Mouse (Mus musculus) CH12.LX (cell line): ENCODE measurements around the gene Rimkla. TPM values are rescaled to one million over a fixed set of nuclear protein-coding genes. Genes with fewer than 3 reads are reported as not detected.

ENCODE experiments used
- DNase-seq: peaks from one replicate; pipeline ENCODE4 v3.0.0-alpha.2; 2013; ENCODE audit errors: extremely low read depth
- H3K27ac ChIP-seq: 2 replicates; pipeline ENCODE4 v1.5.1; 2012; ENCODE audit warnings: low read depth, mild to moderate bottlenecking, control low read depth, moderate library complexity; ENCODE audit not compliant: insufficient read depth
- H3K27me3 ChIP-seq: replicated peaks from 2 replicates; pipeline ENCODE3; 2012; ENCODE audit warnings: inconsistent platforms
- H3K36me3 ChIP-seq, 2 experiments: replicated peaks in 1 of 2; 2 replicates each; pipeline versions ENCODE3 to v1.6.1; 2012; ENCODE audit warnings: inconsistent platforms in 1 of 2, low read length in 1 of 2, mild to moderate bottlenecking in 1 of 2, mixed read lengths in 1 of 2, moderate library complexity in 1 of 2; ENCODE audit not compliant: control insufficient read depth in 1 of 2, insufficient read depth in 1 of 2
- H3K4me1 ChIP-seq, 2 experiments: 2 replicates each; pipeline ENCODE4 v1.6.1; 2012; ENCODE audit warnings: inconsistent platforms in 1 of 2, moderate library complexity in 1 of 2; ENCODE audit not compliant: insufficient read depth in 2 of 2, control insufficient read depth in 1 of 2
- H3K4me2 ChIP-seq: 2 replicates; pipeline ENCODE4 v1.6.1; 2012; ENCODE audit warnings: low read depth, mild to moderate bottlenecking, control low read depth; ENCODE audit not compliant: poor library complexity, insufficient read depth, severe bottlenecking
- H3K4me3 ChIP-seq, 3 experiments: fragments of 150-350 bp in 1 of 3; sonication (generic) in 1 of 3; replicated peaks in 1 of 3; 2 replicates each; pipeline versions ENCODE3 to v1.5.1; 2011 to 2012; ENCODE audit warnings: low read depth in 2 of 3, low read length in 2 of 3, mild to moderate bottlenecking in 2 of 3, moderate library complexity in 2 of 3, control low read depth in 1 of 3, improper control_type of control experiment in 1 of 3, inconsistent platforms in 1 of 3, mixed read lengths in 1 of 3; ENCODE audit not compliant: poor library complexity in 1 of 3
- H3K79me2 ChIP-seq: replicated peaks from 2 replicates; pipeline ENCODE4 v1.6.1; 2012; ENCODE audit warnings: mild to moderate bottlenecking, moderate library complexity; ENCODE audit not compliant: control insufficient read depth, poor library complexity, insufficient read depth, severe bottlenecking; ENCODE audit errors: extremely low read depth
- H3K9ac ChIP-seq: 2 replicates; pipeline ENCODE4 v1.6.1; 2012; ENCODE audit warnings: low read depth, mild to moderate bottlenecking, control low read depth, moderate library complexity; ENCODE audit not compliant: insufficient read depth
- H3K9me3 ChIP-seq: replicated peaks from 2 replicates; pipeline ENCODE3; 2012; ENCODE audit warnings: low read length, inconsistent platforms, mixed read lengths
- BHLHE40 ChIP-seq: IDR thresholded peaks from 2 replicates; pipeline ENCODE4 v1.6.1; 2011; ENCODE audit warnings: mild to moderate bottlenecking, low read depth, low read length, improper control_type of control experiment
- CTCF ChIP-seq, 2 experiments: IDR thresholded peaks in 1 of 2; conservative IDR thresholded peaks in 1 of 2; 2 replicates each; pipeline ENCODE4 v1.5.1; 2011 to 2012; ENCODE audit warnings: low read depth in 2 of 2, low read length in 2 of 2, improper control_type of control experiment in 1 of 2, inconsistent platforms in 1 of 2, mild to moderate bottlenecking in 1 of 2, moderate library complexity in 1 of 2
- ETS1 ChIP-seq: conservative IDR thresholded peaks from 2 replicates; pipeline ENCODE4 v1.6.1; 2012; ENCODE audit warnings: low read depth, mild to moderate bottlenecking, inconsistent platforms, low read length, improper control_type of control experiment, moderate library complexity
- IRF4 ChIP-seq: IDR thresholded peaks from 2 replicates; pipeline ENCODE4 v1.6.1; 2014; ENCODE audit warnings: low read depth, mild to moderate bottlenecking, inconsistent platforms, low read length, improper control_type of control experiment
- JUND ChIP-seq: conservative IDR thresholded peaks from 2 replicates; pipeline ENCODE4 v1.6.1; 2011; ENCODE audit warnings: low read depth, low read length, improper control_type of control experiment
- MAFK ChIP-seq: IDR thresholded peaks from 2 replicates; pipeline ENCODE4 v1.6.1; 2011; ENCODE audit warnings: low read length, improper control_type of control experiment; ENCODE audit not compliant: insufficient replicate concordance
- MAX ChIP-seq: IDR thresholded peaks from 2 replicates; pipeline ENCODE4 v1.6.1; 2011; ENCODE audit warnings: low read length, improper control_type of control experiment
- MAZ ChIP-seq: IDR thresholded peaks from 2 replicates; pipeline ENCODE4 v1.6.1; 2012; ENCODE audit warnings: low read depth, mild to moderate bottlenecking, inconsistent platforms, low read length, improper control_type of control experiment, moderate library complexity
- MEF2A ChIP-seq: IDR thresholded peaks from 2 replicates; pipeline ENCODE4 v1.6.1; 2014; ENCODE audit warnings: low read depth, mild to moderate bottlenecking, inconsistent platforms, low read length, improper control_type of control experiment, borderline replicate concordance
- MXI1 ChIP-seq: IDR thresholded peaks from 2 replicates; pipeline ENCODE4 v1.6.1; 2011; ENCODE audit warnings: mild to moderate bottlenecking, low read depth, low read length, improper control_type of control experiment
- NRF1 ChIP-seq: IDR thresholded peaks from 2 replicates; pipeline ENCODE4 v1.6.1; 2014; ENCODE audit warnings: low read depth, mild to moderate bottlenecking, inconsistent platforms, low read length, improper control_type of control experiment, moderate library complexity
- POLR2A ChIP-seq: IDR thresholded peaks from 2 replicates; pipeline ENCODE4 v1.6.1; 2011; ENCODE audit warnings: low read depth, mild to moderate bottlenecking, improper control_type of control experiment, low read length
- POLR2AphosphoS2 ChIP-seq: IDR thresholded peaks from 2 replicates; pipeline ENCODE4 v1.6.1; 2011; ENCODE audit warnings: low read depth, low read length, improper control_type of control experiment
- RAD21 ChIP-seq: IDR thresholded peaks from 2 replicates; pipeline ENCODE4 v1.6.1; 2011; ENCODE audit warnings: low read depth, mild to moderate bottlenecking, low read length, improper control_type of control experiment, moderate library complexity
- SMC3 ChIP-seq: IDR thresholded peaks from 2 replicates; pipeline ENCODE4 v1.6.1; 2011; ENCODE audit warnings: low read depth, low read length, improper control_type of control experiment
- ZKSCAN1 ChIP-seq: IDR thresholded peaks from 2 replicates; pipeline ENCODE4 v1.6.1; 2012; ENCODE audit warnings: low read depth, inconsistent platforms, low read length, improper control_type of control experiment, borderline replicate concordance
- ZNF384 ChIP-seq: IDR thresholded peaks from 2 replicates; pipeline ENCODE4 v1.6.1; 2012; ENCODE audit warnings: low read depth, low read length, improper control_type of control experiment, inconsistent platforms
- dilution Hi-C: fragments of 300-500 bp; cut with MboI; formaldehyde crosslinking; loops from 2 replicates; pipeline ENCODE4 v1.14.3; 2020; ENCODE audit warnings: low sequenced_read_pairs; ENCODE audit not compliant: extremely low pct_unique_long_range_greater_than_20kb, extremely low pct_ligation_motif_present
- in situ Hi-C: fragments of 300-500 bp; cut with MboI; formaldehyde crosslinking; loops from 3 replicates; pipeline ENCODE4 v1.14.3; 2019; ENCODE audit warnings: low sequenced_read_pairs, low pct_ligation_motif_present, low pct_unique_long_range_greater_than_20kb, mixed read lengths
- polyA plus RNA-seq: library from polyadenylated mRNA; unstranded; fragments of >175 nt; gene quantifications from 2 replicates; pipeline ENCODE4 v1.2.1, GENCODE M21; 2012; ENCODE audit warnings: low read depth; ENCODE audit not compliant: insufficient read length
- total RNA-seq, 2 experiments: library from RNA; depleted of rRNA; stranded (reverse); fragments of 300-350 nt in 1 of 2; fragments of >200 nt in 1 of 2; gene quantifications; 2 replicates each; pipeline ENCODE4 v1.2.3; 2012 to 2014

The Rimkla gene
- total and polyA plus RNA-seq, 3 experiments: 0.48 to 0.84 (median 0.59) TPM

DNA sequence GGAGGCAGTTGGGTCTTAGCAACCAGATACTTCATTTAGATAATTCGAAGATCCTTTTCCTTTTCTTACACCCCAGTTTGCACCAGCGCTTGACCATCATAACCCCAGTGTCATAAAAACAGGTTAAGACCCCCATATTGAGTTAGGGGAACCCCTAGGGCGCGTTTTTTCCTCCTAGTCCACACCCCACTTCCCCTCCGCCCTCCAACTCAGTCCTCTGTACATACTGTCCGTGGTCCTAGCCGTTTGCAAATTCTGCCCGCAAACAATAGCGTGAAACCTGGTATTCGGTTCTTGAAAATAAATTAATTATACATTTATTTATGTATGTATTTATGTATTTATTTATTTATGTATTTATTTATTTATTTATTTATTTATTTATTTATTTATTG is 502 bp upstream of the Rimkla start:
- no peak for DNase-seq
- H3K4me2 ChIP-seq: peak overlapping the region; percentile 57
- H3K36me3 ChIP-seq: no peaks in the 10 kb centered on the region
- peak overlapping the region in 2 of 3 experiments; percentile 59 to 77 for H3K4me3 ChIP-seq
- dilution Hi-C loops: no loop called here
- peaks cover 9% of the 10 kb centered on the region for H3K27me3 ChIP-seq
- no peak overlapping the region for H3K27ac ChIP-seq
- TF ChIP-seq ZKSCAN1 (no peak), MAX (no peak), IRF4 (no peak), MAZ (no peak), NRF1 (no peak), MAFK (no peak), POLR2A (no peak), ZNF384 (no peak), JUND (no peak), MXI1 (no peak), MEF2A (no peak), BHLHE40 (no peak), POLR2AphosphoS2 (no peak)
- H3K9me3 ChIP-seq: peaks cover 3% of the 10 kb centered on the region
- peak overlapping the region; percentile 34; the same call in 1 of the 2 replicates for H3K9ac ChIP-seq
- in situ Hi-C loops: no loop called here
- no peaks in the 10 kb centered on the region for H3K79me2 ChIP-seq
- peaks cover 4 to 11% of the 10 kb centered on the region in 2 experiments; a peak in 3 of 4 replicates for H3K4me1 ChIP-seq

DNA sequence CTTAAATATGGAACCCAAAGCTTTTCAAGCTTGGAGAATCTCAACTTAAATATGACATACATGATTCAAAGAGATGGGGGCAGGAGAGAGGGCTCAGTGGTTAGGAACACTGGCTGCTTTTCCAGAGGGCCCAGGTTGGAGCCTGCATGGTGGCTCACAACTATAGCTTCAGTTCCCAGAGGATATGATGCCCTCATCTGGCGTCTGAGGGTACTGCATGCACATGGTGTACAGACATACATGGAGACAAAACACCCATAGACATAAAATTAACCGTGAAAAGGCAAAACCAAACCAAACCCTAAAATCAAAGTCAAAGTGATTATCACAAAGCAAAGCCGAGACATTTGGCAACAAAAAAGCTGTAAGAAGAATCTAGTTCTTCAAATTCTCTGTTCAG is 1.6 kb downstream of the Rimkla start:
- Histone ChIP-seq H3K27me3 (peaks cover 9% of the 10 kb centered on the region), H3K4me1 (peaks cover 4 to 11% of the 10 kb centered on the region in 2 experiments; a peak in 3 of 4 replicates), H3K4me3 (no peak overlapping the region), H3K4me2 (no peak overlapping the region), H3K9me3 (peaks cover 3% of the 10 kb centered on the region), H3K27ac (no peak overlapping the region), H3K36me3 (no peaks in the 10 kb centered on the region), H3K79me2 (no peaks in the 10 kb centered on the region), H3K9ac (no peak overlapping the region)
- peak; percentile 58 for TF ChIP-seq RAD21
- peak; percentile 35 to 64; a peak in 3 of 4 replicates for TF ChIP-seq CTCF (conservative IDR thresholded peaks at IDR 0.05 in 1 of 2, IDR thresholded peaks at IDR 0.05 in 1 of 2; ENCODE audit: low read depth in 2 of 2, low read length in 2 of 2)
- TF ChIP-seq ETS1: no peak
- TF ChIP-seq SMC3: peak; percentile 55
- in situ Hi-C loops (no loop called here), dilution Hi-C loops (no loop called here)
- peak; percentile 55 for DNase-seq
